Mouse (Mus musculus) frontal cortex, adult 2 months (tissue): Measurements from ENCODE around the gene Palmd. TPM values are rescaled to one million over a fixed set of nuclear protein-coding genes. Genes with fewer than 3 reads are reported as not detected.

ENCODE experiments used
- DNase-seq, 2 experiments: peaks; one replicate each; pipeline ENCODE4 v3.0.0; 2022; ENCODE audit warnings: low spot score in 1 of 2; ENCODE audit errors: extremely low spot score in 1 of 2
- polyA plus RNA-seq: library from polyadenylated mRNA; depleted of rRNA; stranded (reverse); fragments of >200 nt; gene quantifications from 2 replicates; pipeline ENCODE4 v1.2.3, GENCODE M21; 2012; rRNA removed

Palmd gene
- polyA plus RNA-seq, 1 experiment: 12.8 TPM

DNA sequence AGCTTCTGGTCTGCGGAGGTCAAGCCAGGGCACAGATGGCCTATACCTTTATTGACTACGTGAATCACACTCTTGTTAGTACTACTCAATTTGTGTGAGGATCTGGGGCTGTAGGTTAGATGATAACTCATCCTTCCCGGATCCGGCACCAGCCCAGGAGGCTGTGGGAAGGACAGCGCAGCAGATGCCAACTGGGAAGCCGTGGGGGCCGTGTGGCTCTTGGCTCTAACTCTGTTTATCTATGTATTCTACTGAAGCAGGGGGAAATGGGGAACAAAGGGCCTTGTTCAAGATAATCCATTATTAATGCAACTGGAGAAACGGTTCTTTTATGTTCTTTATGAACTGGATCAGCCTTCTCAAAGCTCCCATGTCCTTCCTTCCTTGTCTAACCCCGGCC lies 62.2 kb downstream of the Palmd start:
- DNase-seq: peak in 1 of 2 experiments; percentile 27

DNA sequence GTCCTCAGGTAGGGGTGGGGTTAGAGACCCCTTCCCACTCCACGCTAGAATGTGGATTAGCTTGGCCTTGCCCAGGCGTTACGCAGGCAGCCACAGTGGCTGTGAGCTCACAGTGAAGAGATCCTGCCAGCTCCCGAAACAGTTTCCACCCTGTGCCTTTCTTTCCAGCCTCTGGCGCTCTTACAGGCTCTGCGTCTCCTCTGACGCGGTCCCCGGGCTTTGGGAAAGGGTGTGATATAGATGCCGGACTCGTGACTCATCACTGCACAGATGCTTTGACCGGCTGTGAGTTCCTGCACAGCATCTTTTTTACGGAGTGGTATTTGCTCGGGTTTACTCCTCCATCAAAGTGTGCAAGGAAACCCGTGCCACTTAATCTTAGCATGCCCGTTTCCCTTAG lies 62.9 kb downstream of the Palmd start:
- peak; percentile 46 to 80 for DNase-seq

DNA sequence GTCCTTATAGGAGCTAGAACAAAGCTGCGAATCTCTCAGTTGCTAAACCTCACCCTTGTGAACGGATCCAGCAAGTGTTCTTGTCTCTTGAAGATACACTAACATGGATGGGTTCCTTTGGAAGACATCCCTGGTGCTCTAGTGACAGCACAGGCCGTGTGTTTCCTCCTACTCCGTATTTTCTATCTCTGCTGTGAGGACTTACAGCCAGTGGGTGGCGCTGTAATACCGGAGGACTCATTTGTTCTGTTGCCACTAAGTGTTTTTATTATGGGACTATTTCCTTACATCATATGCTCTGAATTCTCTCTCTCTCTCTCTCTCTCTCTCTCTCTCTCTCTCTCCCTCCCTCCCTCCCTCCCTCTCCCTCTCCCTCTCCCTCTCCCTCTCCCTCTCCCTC lies 64.6 kb downstream of the Palmd start:
- DNase-seq: peak; percentile 80 to 94

DNA sequence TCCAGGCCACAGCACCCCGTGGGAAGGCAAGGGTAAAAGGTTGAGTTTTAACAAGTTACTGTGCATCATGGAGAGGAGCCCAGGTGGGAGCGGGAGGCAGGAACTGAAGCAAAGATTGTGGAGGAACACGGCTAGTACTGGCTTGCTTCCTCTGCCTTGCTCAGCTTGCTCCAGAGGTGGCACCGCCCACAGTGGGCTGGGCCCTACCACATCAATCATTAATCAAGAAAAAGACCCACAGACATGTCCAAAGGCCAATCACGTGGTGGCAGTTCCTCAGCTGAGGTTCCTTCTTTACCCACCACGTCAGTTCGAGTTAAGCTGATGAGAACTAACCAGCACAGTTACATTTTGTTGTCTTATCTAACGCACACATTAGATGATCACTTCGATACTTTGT lies 75.9 kb downstream of the Palmd start:
- DNase-seq: no peak

DNA sequence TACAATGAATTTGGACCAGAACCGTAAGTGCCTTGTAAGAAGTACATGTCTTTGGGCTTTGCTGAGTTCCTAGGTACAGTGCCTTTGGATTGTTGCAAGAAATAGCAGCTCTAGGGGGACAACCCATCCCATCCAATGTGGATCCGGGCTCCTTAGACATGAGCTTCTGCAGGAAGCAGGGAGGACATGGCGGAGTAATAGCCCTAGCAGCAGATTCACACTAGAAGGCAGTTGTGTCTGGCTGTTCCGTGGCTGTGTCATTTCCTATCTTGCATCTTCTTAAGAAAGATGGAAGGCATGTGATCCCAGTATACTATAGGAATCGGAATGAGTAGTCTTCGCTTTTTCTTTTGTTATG lies 76.6 kb downstream of the Palmd start:
- no peak for DNase-seq

DNA sequence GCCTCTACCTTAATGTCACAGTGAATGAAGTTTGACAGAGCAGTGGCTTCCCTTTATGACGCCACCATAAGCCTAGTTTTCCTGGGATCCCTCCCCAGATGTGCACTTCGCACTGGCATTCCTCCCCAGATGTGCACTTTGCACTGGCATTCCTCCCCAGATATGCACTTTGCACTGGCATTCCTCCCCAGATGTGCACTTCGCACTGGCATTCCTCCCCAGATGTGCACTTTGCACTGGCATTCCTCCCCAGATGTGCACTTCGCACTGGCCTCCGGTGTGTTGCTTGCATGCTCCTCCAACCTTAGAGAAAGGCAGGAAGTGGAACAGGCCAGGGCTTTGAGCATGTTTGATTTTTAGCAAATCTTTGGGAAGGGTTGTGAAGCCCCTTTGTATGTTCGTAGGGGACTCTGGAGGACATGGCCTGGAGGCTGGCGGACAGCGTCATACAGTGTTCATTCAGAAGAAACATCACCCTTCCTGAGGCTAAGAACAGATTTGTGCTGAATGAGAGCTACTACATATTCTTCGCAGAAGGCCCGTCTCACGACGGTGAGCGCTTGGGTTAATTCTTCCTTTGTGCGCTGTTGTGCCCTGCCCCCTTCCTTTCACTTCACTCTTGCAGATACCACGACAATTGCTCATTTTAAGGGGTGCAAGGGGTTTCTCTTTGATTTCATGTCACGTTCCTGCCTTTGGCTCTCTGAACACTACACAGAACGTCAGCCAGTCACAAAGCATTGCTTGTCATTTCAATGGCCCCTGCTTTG lies 77.2 kb downstream of the Palmd start:
- no peak for DNase-seq

DNA sequence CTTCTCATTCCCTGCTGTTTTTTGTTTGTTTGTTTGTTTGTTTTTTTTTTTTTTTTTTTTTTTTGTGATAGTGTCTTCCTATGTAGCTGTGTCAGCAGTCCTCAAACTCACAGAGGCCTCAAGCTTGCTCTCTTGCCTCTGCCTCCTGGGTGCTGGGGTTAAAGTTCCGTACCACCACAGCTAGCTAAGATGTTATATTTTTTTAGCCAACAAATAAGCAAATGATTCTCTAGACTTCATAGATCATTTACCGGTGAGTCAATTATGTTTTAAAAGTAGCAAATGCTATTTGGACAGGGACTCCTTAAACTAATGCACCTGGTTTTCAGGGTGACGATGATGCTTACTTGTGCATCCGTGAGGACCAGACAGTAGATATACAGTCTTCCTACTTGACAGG lies 78.2 kb downstream of the Palmd start:
- no peak for DNase-seq

DNA sequence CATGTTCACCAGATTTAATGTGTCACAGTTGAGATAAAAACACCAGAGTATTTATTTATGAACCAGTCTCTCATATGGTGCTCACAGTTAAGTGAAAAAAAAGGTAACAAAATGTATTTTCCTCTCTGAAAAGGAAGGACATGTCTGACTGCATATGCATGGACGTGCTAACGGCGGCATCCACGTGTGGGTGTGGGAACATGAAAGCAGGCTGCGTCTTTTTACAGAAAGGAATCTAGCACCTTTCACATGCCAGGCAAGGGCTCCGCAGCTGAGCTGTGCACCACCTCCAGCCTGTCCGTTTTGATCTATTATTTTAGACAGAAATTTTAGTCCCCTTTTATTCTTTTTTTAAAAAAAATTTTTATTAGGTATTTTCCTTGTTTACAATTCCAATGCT lies 79.4 kb downstream of the Palmd start:
- DNase-seq: peak; percentile 19 to 40

DNA sequence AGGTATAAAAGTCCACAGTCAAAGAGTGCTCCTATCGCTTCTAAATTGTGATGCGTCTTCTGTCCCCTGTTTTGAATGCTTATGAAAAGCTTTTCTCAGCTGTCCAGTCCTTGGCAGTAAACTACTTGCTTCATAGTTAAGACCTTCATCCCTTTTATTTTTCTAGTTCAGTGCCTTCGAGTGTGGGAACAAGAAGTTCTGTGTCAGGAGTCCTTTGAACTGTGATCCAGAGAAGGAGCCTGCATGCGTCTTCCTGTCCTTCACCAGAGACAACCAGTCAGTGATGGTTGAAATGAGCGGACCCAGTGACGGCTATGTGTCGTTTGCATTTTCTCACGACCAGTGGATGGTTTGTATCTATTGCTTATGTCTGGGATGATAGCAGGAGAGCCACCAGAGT lies 83.8 kb downstream of the Palmd start:
- DNase-seq: no peak

DNA sequence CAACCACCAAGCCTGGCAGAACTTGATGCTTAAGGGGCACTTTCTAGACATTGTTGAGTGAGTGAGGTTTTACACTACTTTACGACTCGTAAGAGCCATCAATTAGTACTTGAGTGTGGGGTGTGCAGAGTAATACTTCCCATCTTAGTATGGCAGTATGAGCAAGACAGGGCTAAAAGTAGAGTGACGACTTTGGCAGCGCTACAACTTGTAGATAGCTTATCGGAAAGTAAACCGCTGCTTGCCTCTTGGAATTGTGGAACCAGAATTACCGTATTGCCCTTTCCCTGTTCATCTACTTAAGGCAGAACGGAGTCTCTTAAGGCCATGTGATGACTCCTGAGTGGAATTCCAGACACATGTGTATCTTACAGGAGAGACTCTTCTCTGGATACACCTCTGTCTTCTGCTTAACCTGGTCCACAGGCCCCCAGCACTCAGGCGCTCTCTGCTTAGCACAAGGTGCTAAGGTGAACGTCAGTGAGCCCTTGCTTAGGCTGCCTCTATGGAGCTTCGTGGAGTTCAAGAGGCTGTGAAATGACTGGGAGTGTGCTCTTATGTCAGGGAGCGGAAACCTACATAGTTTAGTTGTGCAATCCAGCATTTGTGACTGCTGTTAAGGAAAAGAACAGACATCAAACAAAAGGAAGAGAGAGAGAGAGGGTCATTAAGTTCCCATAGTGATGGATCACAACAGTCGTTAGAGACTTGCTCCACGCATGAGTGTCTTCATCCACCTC lies 86.4 kb downstream of the Palmd start:
- DNase-seq: no peak

DNA sequence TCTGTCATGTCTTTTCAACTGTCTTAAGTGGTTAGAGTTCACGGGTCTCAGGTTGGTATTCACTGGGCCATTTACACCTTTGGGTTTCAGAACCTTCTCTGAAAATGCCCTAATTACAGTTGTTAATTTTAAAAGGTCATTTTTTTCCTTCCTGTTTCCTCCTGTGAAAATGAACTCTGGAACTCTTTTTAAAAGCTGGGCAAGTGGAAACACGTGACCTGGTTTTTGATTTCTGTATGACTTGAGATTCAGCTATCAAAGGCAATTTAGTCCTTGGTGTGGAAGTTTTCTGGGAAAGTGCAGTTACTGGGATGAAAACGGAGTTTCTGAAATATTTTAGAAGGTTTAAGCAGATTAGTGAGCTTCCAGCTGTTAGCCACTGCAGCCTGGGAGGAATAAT lies 98.4 kb downstream of the Palmd start:
- DNase-seq: no peak

Other genes with a start within 250 kb of the Palmd start
- 14.2 and 14.4 TPM in 2 replicates for gene Agl, start 160.8 kb downstream of the Palmd start, polyA plus RNA-seq
- gene Frrs1, start 109.5 kb downstream of the Palmd start, polyA plus RNA-seq: 1.2 and 1.7 TPM in 2 replicates
- not detected in 2 replicates for gene 4930455H04Rik, start 720 bp downstream of the Palmd start, polyA plus RNA-seq